Mouse (Mus musculus): ENCODE data around the gene Caskin1. TPM values are rescaled to one million over a fixed set of nuclear protein-coding genes. Genes with fewer than 3 reads are reported as not detected.
"Not testable (repeated sequence)": the region's sequence is repeated elsewhere in the genome, so short reads cannot be mapped to it uniquely, and the experiment has no call there.

The Caskin1 gene
- polyA plus RNA-seq (2012; rRNA removed), result 116 and 124 TPM in 2 replicates

DNA sequence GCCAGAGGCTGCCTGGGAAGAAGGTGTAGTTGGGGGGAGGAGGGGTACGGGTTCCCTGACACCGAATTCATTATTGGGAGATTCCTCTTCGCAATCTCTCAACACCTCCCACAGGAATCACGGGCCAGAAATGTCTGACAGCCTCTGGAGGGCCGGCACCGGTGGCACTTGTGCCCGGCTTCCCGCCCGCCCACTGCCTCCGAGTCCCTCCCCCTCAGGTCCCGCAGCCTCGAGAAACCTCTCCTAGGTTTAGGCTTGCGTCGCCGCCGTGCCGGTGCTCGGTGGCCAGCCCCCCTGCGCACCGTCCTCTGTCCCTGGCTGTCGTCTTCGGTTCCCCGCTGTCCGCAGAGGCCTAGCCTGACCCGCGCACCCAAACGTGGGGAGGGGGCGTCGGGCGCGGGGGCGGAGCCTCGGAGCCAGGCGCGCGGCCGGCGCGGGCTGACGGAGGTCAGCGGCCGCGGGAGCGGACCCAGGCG, at the start of gene Caskin1:
Caskin1 (plus strand) TSS at position 416 of the 476 bp plus-strand sequence.
- DNase-seq (ENCODE audit: extremely low spot score in 1 of 2, low spot score in 1 of 2), result peak in 1 of 2 experiments; percentile 81

DNA sequence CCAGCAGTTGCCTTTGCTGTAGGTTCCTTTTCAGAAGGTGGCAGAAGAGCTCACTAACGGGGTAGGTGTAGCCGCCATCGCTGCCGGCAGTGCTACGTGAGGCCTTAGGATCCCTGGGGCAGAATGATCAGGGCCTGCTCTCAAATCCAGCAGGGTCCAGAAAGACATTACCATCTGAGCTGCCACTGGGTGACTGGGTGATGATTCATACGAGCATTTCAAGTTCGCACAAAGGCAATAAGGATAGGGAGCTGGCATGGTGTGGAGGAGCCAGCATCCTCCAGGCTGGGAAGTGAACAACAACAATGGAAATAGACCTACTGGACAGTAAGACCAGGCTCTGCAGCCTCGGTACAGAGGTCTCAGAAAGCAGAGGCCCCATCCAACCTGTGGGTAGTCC, 48.0 kb upstream of the Caskin1 start:
- no peak for DNase-seq (ENCODE audit: extremely low spot score in 1 of 2, low spot score in 1 of 2)

DNA sequence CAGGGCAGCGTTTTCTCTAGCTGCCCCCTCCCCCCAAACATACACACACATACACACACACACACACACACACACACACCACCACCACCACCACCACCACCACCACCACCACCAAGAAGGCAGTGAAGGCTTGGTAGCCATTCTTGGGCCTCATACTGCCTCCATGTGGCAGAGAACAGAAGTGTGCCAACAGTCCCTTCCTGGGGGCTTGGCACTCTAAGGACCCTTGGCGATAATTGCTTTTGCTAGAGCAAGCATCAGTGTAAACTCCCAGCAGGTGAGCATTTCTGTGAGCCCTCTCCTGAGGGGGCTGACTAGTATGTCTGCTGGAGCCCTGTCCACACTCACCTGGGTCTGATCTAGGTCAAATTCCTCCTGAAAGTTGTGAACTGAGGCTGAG, 47.3 kb upstream of the Caskin1 start:
- no peak for DNase-seq (ENCODE audit: extremely low spot score in 1 of 2, low spot score in 1 of 2)

DNA sequence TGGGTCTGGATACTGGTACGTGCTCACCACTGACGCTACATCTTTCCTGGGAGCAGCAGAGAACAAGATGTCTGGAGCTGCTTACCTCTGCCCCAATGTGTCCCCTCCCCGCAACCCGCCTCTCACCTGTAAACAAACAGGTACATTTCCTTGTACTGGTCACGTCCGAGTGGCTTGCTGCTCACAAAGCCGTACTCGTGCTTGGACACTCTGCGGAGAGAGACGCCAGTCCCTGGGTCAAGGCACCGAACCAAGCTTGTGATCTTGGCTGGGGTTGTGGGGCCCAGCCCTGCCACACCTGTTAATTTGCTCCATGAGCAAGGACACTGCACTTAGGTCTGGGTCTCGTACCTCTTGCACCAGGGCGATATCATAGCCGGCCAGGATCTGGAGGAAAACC, 46.3 kb upstream of the Caskin1 start:
- no peak for DNase-seq (ENCODE audit: extremely low spot score in 1 of 2, low spot score in 1 of 2)

DNA sequence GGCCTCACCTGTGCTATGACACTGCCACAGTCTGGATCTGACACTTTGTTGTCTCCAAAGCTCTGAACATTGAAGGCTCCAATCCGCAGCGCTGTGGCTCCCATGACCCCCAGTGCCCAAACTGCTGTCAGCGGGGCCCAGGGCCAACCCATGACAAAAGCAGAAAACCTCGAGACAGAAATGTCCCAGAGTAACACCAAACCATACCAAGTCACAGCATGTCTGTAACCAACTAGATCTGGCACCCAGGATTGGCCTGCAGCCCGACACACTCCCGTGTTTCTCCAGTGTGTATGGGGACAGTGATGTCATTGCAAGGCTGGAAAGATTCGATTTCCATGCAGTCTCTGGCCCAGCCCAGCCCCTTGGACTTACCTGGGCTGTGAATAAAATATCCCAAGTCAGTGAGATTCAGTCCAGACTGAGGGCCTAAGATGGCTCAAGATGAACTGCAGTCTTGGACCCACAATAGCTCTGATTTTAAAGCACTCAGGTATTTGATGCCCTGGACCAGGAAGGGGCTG, 45.7 kb upstream of the Caskin1 start, which contains the start of gene Dnase1l2:
Dnase1l2 (minus strand) TSS at position 474 of the 524 bp plus-strand sequence.
- no peak for DNase-seq (ENCODE audit: extremely low spot score in 1 of 2, low spot score in 1 of 2)

DNA sequence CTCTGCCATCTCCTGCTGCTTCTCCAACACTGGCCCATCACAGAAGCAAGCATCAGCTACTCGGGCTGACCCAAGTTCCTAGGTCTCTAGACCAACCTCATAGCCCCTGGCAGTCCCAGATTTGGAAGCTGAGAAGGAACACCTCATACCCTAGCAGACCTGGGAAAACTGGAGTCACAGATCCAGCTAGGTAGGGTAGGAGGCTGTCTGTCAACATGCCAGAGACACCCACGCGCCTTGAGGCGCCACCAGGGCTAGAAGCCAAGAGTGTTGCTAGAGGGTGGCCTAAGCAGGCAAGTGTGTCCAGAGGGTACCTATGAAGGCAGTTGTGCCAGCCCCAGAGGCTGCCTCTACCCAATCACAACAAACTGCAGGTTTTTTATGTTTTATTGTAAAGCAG, 45.0 kb upstream of the Caskin1 start:
- DNase-seq (ENCODE audit: extremely low spot score in 1 of 2, low spot score in 1 of 2), result peak; percentile 46 to 67

DNA sequence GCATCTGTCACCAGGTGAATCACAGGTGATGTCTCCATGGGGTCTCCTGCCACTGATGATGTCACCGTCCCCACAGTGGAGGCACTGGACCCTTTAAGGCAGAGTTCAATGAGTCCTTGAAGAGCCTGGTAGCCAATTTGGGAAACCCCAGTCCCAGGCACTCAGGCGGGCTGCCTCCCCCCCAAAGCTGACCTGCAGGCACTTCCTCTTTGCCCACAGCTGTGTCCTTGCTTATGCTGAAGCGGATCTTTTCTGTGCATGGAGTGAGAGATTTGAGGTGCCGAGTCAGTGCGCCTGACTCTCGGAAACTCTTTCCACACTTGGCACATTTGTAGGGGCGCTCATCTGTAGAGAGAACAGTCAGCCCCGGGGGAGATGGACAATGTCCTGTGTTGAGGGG, 41.8 kb upstream of the Caskin1 start:
- no peak for DNase-seq (ENCODE audit: extremely low spot score in 1 of 2, low spot score in 1 of 2)

DNA sequence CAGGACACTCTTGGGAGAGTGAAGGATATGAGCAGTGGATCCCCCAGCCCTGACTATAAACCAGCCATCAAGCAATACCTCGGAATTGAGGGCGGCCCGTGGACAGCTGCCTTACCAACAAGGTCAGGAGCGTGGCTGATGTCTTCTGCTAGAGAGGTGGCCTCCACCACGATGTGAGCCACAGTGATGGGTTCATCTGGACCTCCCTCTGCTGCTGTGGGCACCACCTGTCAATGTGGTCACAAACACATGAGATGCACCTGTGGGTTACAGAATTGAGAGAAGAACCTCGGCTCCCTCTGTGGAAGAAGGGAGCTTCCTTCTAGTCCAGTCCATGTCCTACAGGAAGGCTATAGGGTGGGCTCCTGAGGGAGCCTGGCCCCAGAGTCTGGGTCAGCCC, 38.9 kb upstream of the Caskin1 start:
- no peak for DNase-seq (ENCODE audit: extremely low spot score in 1 of 2, low spot score in 1 of 2)

DNA sequence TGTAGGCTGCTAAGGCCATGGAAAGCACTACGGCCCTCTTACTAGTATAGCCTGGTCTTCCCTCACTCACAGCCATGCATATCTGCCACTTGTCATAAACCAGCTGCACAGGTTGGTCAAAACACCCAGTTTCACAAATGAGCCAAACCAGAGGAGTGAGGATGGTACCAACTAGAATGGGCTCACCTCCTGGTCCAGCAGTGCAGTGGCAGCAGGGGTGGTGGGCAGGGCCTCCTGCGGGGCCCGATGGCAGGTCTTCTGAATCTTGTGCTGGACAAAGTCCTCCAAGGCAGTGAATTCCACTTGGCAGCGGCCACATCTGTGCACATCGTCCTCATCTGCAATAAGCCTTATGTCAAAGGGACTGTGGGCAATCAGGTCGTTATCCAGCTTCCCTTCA, 37.2 kb upstream of the Caskin1 start:
- no peak for DNase-seq (ENCODE audit: extremely low spot score in 1 of 2, low spot score in 1 of 2)

DNA sequence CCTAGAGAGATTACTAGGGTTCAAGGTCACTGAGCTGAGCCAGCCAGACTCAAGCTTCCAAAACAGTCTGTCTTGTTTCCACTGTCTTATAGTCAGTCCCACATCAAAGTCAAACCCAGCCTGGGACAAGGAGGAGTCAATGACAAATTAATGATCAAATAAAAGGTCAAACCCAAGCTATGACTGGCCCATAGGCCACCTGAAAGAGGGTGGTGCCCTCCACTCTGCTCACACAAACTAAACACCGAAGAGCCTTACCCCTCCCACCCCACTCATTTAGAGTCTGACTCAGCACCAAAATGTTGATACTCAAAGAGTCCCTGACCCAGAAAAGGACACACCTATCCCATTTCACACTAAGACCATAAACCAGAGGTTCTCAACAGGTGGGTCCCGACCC, 35.0 kb upstream of the Caskin1 start:
- DNase-seq (ENCODE audit: extremely low spot score in 1 of 2, low spot score in 1 of 2), result no peak

DNA sequence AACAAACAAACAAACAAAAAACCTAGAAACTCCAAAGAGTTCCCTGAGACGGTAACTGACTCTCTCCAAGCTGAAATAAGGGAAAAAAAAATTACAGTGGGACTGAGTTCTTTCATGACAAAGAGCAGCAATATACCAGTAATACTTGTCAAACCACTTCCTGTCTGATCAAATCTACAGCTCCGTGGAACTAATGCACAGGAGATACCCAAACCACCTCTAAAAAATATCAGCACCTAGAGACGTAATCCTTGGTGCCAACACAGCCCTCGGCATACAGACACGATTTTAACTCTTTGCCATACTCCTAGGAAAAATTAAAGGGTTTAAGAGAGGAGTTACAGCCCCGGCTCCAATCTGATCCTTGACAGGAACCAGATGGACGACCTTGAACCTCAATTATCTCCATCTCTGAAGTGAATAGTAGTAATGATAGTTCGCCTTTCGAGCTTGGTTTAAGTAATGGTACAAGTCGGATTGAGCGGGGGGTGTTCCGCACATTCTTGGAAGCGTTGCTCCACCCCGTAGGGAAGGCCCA, 34.1 kb upstream of the Caskin1 start:
- no peak for DNase-seq (ENCODE audit: extremely low spot score in 1 of 2, low spot score in 1 of 2)

DNA sequence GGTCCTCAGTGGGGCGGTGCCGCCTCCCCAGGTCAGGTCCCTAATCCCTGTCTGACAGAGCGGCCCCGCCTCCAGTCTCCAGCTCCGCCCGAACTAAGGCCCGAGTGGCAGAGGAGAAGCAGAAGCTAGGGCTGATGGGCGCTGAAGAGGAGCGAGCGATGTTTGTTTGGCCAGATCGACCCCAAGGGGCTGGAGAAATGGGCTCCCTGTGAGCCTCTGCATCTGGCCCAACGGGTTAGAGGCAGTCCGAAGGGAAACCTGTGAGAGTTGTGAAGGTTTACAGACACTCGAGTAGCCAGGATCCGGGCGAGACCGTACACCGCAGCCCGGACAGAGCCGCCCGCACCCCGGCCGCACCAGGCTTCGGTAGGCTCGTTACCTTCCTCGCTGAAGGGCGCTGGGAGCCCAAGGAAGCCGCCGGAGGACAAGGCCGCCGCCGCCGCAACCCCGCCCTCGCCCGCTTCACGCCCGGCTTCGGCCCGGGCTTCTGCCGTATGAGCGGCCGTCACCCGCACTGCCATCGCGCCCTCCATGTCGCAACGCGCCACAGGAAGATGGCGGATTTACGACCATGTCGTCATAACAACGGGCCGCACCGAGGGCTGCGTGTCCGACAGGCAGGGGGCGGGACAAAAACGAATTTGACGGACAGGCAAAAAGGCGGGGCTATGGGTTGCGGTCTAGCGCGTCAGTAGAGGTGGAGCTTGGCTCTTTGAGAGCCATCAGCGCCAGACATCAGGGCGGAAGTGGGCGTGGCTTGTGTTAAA, 33.5 kb upstream of the Caskin1 start:
- peak; percentile 98 to 99 for DNase-seq (ENCODE audit: extremely low spot score in 1 of 2, low spot score in 1 of 2)

DNA sequence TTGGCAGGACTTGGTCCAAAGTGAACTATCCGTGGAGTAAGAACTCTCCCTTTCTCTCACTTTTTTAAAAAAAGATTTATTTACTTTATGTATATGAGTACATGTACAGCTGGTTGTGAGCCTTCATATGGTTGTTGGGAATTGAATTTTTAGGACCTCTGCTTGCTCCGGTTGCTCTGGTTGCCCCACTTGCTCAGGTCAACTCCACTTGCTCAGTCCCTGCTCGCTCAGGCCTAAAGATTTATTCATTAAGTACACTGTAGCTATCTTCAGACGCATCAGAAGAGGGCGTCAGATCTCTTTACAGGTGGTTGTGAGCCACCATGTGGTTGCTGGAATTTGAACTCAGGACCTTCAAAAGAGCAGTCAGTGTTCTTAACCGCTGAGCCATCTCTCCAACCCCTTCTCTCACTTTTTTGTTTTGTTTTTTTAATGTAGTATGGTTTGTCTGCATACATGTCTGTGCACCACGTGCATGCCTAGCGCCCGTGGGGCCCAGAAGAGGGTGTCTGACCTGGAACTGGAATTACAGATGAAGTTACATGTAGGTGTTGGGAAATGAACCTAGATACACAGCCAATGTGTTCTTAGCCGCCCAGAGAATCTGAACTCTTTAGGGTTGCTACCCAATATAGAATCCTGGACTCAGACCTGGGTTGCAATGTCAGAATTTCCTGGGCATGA, 32.7 kb upstream of the Caskin1 start:
- DNase-seq (ENCODE audit: extremely low spot score in 1 of 2, low spot score in 1 of 2), result not testable (repeated sequence)

DNA sequence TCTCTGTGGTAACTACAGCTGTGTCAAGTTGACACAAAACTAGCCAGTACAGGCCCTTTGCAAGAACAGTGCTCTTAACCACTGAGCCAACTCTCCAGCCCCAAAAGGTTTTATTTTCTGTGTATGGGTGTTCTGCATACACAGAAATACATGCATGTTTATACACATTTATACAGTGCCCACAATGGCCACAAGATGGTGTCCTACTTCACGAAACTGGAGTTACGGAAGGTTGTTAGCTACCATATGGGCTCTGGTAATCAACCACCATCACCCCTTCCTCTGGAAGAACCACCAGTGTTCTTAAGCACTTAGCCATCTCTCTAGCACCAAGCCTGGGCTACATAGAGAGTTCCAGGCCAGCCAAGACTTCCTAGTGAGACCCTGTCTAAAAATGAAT, 26.8 kb upstream of the Caskin1 start:
- peak in 1 of 2 experiments; percentile 33 for DNase-seq (ENCODE audit: extremely low spot score in 1 of 2, low spot score in 1 of 2)

DNA sequence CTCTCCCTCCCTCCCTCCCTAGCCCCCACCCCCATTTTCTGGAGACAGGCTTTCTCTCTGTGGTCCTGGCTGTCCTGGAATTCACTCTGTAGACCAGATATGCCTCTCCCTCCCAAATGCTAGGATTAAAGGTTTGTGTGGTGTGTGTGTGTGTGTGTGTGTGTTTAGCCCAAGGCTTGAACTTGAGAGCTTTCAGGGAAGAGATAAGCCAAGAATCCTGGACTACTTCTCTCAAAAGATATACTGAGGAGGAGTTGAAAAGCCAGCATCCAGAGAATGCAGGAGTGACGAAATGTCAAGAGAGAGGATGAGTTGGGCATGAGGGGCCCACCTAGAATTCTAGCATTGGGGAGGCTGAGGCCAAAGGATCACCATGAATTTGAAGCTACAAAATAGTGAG, 25.5 kb upstream of the Caskin1 start:
- no peak for DNase-seq (ENCODE audit: extremely low spot score in 1 of 2, low spot score in 1 of 2)

DNA sequence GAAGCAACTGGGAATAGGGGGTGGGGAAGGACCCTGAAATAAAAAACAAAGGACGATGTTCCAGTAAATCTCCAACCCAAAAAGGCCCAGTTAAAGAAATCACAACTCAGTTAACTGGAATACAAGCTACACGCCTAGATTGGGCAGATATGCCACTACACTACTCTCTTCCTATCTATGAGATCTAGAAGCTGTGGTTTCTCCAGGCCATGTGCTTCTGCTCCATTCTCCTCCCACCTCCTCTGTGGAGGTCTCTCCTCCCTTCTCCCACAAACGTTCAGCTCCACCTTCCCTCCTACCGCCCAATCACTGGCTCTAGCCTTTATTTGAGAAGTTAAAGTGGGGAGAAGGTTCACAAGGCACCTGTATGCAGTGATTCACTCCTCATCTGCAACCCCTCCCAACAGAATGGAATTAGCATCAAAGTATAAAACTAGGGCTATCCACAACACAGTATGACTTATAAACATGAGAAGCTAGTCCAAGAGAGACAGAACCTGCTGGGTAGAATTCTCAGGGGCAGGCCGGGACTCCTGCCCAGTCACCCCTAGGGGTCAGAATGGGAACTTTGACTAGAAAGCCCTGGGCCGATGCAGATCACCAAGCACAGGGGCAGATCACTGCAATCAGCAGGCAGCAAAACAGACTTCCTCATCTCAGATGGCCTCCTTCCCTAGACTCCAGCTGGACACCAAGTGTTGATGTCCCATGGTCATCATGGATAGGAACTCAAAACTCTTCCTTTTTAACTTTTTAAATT, 24.8 kb upstream of the Caskin1 start:
- DNase-seq (ENCODE audit: extremely low spot score in 1 of 2, low spot score in 1 of 2), result no peak

DNA sequence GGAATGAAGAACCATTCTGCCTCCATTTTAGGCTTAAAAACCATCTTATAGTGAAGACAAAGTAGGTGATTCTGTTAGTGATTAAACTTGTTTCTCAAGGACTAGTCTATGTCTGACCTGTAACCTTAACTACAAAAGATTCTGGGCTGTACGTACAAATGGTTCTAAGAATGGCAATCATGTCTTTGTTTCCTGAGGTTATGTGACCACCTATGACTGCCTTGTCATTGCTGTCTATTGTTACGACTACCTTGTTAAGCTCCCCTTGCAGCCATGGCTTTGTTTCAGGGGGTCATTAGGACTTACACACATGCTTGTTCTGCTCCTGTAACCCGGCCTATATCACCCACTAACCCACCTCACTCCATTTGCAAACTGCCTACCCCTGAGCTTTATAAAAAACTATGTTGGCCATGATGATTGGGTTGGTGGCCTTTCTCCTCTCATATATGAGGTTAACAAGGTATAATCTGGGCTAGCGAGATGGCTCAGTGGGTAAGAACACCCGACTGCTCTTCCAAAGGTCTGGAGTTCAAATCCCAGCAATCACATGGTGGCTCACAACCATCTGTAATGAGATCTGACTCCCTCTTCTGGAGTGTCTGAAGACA, 19.7 kb upstream of the Caskin1 start:
- DNase-seq (ENCODE audit: extremely low spot score in 1 of 2, low spot score in 1 of 2), result no peak

DNA sequence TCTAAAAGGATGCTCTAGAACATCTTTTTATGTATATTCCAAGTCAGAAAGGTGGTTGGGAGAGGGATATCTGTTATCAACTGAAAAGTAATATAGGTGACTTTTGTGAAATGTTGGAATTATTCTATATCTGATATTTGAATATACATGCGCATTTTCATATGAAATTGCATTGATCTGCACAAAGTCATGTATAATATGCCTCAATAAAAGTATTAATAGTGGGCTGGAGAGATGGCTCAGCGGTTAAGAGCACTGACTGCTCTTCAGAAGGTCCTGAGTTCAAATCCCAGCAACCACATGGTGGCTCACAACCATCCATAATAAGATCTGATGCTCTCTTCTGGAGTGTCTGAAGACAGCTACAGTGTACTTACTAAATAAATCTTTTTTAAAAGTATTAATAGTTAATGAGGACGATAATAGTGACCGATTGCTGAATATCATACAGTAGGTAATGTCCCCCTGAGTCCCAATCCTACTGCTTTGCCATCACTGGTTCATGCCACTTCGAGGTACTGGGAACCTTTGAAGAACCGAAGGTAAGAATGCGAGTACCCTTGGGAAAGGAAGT, 19.0 kb upstream of the Caskin1 start:
- DNase-seq (ENCODE audit: extremely low spot score in 1 of 2, low spot score in 1 of 2), result no peak

DNA sequence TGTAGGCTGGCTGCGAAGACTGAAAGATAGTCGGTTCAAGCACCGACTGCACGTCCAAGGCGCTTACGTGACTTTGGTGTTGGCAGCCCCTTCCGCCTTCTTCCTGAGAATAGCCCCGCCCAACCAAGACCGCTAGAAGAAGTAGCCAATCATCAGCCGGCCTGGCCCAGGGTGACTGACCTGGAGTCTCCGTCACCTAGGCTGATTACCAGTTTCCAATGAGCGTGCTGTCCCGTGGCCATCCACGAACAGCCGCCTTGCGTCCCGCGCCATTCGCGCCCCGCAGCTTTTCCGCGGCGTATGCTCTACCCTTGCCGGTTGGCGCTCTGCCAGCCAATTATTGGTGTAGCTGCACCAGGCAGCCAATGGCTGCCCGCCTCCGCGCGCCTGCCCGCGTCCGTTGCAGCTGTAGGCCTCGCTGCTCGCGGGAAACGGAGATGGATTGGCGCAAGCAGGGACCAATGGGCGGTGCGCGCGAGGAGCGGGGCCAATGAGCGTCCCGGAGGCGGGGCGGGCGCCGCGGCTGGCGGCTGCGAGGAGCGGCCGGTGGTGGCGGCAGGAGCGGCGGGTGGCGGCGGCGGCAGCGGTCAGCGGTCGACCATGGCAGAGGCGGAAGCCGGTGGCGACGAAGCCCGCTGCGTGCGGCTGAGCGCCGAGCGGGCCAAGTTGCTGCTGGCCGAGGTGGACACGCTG, 18.3 kb upstream of the Caskin1 start, which contains the start of the genes E4f1 and Pgp:
E4f1 (minus strand) TSS at position 404 of the 693 bp plus-strand sequence.
Pgp (plus strand) TSS at position 483 of the 693 bp plus-strand sequence.
- peak; percentile 98 to 99 for DNase-seq (ENCODE audit: extremely low spot score in 1 of 2, low spot score in 1 of 2)
